Mouse (Mus musculus): ENCODE results near the gene Wdr3. TPM values are rescaled to one million over a fixed set of nuclear protein-coding genes. Genes with fewer than 3 reads are reported as not detected.
A peak's percentile ranks its signal among the peaks of the same experiment; 100 is the strongest.

The Wdr3 gene
- polyA plus RNA-seq (2014; fragmentation: Nextera tagmentation; extraction: Ambion mirVana), result 37.2 and 43.5 TPM in 2 replicates

- Histone ChIP-seq H3K4me1 (ENCODE audit: control insufficient read depth, insufficient read depth, low read length) (peaks cover 6% of the 10 kb centered on the region), H3K36me3 (ENCODE audit: control insufficient read depth, insufficient read depth, low read length) (peaks cover 29% of the 10 kb centered on the region), H3K27me3 (replicated peaks; ENCODE audit: control insufficient read depth, insufficient read depth, low read length) (no peaks in the 10 kb centered on the region), H3K4me2 (ENCODE audit: low read depth, low read length) (peak within 1 kb of the TSS; percentile 77), H3K9ac (ENCODE audit: low read depth, low read length) (peak within 1 kb of the TSS; percentile 80), H3K27ac (replicated peaks; ENCODE audit: low read depth, low read length) (peak within 1 kb of the TSS; percentile 72), H3K4me3 (ENCODE audit: low read depth, low read length) (peak within 1 kb of the TSS; percentile 92), H3K9me3 (ENCODE audit: control insufficient read depth, low read length) (no peaks in the 10 kb centered on the region)
- 0% methylated on average over 37 of the region's 55 CpGs for WGBS
- DNase-seq (ENCODE audit: low spot score) (peak; percentile 99), ATAC-seq (ENCODE audit: low read depth) (peak; percentile 99)
These were observed at the start of gene Wdr3, which contains the start of gene Gdap2 for GRCm38 (mm10) chr3:100162315-100163105. Wdr3 (minus strand) TSS chr3:100162407. Gdap2 (plus strand) TSS chr3:100162381.

- Histone ChIP-seq H3K9ac (ENCODE audit: low read depth, low read length) (no peak overlapping the region), H3K36me3 (ENCODE audit: control insufficient read depth, insufficient read depth, low read length) (peaks cover 33% of the 10 kb centered on the region), H3K4me1 (ENCODE audit: control insufficient read depth, insufficient read depth, low read length) (no peaks in the 10 kb centered on the region; the same call in 1 of the 2 replicates), H3K27ac (replicated peaks; ENCODE audit: low read depth, low read length) (0 out of 2 replicates have a peak overlapping the region, but pooled peaks have one; percentile 3), H3K4me3 (ENCODE audit: low read depth, low read length) (no peak overlapping the region), H3K27me3 (replicated peaks; ENCODE audit: control insufficient read depth, insufficient read depth, low read length) (no peaks in the 10 kb centered on the region), H3K9me3 (ENCODE audit: control insufficient read depth, low read length) (no peaks in the 10 kb centered on the region), H3K4me2 (ENCODE audit: low read depth, low read length) (no peak overlapping the region)
- WGBS, result 35% methylated on average over 1 of the region's 1 CpGs
- ATAC-seq (ENCODE audit: low read depth) (no peak), DNase-seq (ENCODE audit: low spot score) (peak; percentile 41)
These were observed 44.8 kb upstream of the Wdr3 start for GRCm38 (mm10) chr3:100206973-100207372.

GRCm38 (mm10) chr3:100201554-100201953, 39.3 kb upstream of the Wdr3 start:
- ATAC-seq (ENCODE audit: low read depth) (no peak), DNase-seq (ENCODE audit: low spot score) (no peak)
- Histone ChIP-seq H3K27ac (replicated peaks; ENCODE audit: low read depth, low read length) (no peak overlapping the region), H3K4me2 (ENCODE audit: low read depth, low read length) (no peak overlapping the region), H3K36me3 (ENCODE audit: control insufficient read depth, insufficient read depth, low read length) (peaks cover 69% of the 10 kb centered on the region), H3K9ac (ENCODE audit: low read depth, low read length) (no peak overlapping the region), H3K4me1 (ENCODE audit: control insufficient read depth, insufficient read depth, low read length) (no peaks in the 10 kb centered on the region), H3K9me3 (ENCODE audit: control insufficient read depth, low read length) (no peaks in the 10 kb centered on the region), H3K27me3 (replicated peaks; ENCODE audit: control insufficient read depth, insufficient read depth, low read length) (no peaks in the 10 kb centered on the region), H3K4me3 (ENCODE audit: low read depth, low read length) (no peak overlapping the region)
- 90% methylated on average over 7 of the region's 7 CpGs for WGBS

- 41% methylated on average over 5 of the region's 5 CpGs for WGBS
- Histone ChIP-seq H3K4me2 (ENCODE audit: low read depth, low read length) (no peak overlapping the region), H3K9ac (ENCODE audit: low read depth, low read length) (no peak overlapping the region), H3K9me3 (ENCODE audit: control insufficient read depth, low read length) (no peaks in the 10 kb centered on the region), H3K36me3 (ENCODE audit: control insufficient read depth, insufficient read depth, low read length) (peaks cover 60% of the 10 kb centered on the region), H3K27ac (replicated peaks; ENCODE audit: low read depth, low read length) (no peak overlapping the region), H3K4me3 (ENCODE audit: low read depth, low read length) (no peak overlapping the region), H3K4me1 (ENCODE audit: control insufficient read depth, insufficient read depth, low read length) (no peaks in the 10 kb centered on the region), H3K27me3 (replicated peaks; ENCODE audit: control insufficient read depth, insufficient read depth, low read length) (no peaks in the 10 kb centered on the region)
- DNase-seq (ENCODE audit: low spot score) (no peak), ATAC-seq (ENCODE audit: low read depth) (no peak)
These were observed 32.0 kb upstream of the Wdr3 start for GRCm38 (mm10) chr3:100194210-100194609.

- no peak for DNase-seq (ENCODE audit: low spot score)
These were observed 27.7 kb upstream of the Wdr3 start for GRCm38 (mm10) chr3:100189861-100190260.

GRCm38 (mm10) chr3:100189444-100189843, 27.2 kb upstream of the Wdr3 start:
- no peaks in the 10 kb centered on the region for H3K4me1 ChIP-seq (ENCODE audit: control insufficient read depth, insufficient read depth, low read length)
- H3K27me3 ChIP-seq (replicated peaks; ENCODE audit: control insufficient read depth, insufficient read depth, low read length), result no peaks in the 10 kb centered on the region
- no peak overlapping the region for H3K4me2 ChIP-seq (ENCODE audit: low read depth, low read length)
- no peak overlapping the region for H3K27ac ChIP-seq (replicated peaks; ENCODE audit: low read depth, low read length)
- no peak overlapping the region for H3K4me3 ChIP-seq (ENCODE audit: low read depth, low read length)
- no peaks in the 10 kb centered on the region for H3K9me3 ChIP-seq (ENCODE audit: control insufficient read depth, low read length)
- H3K9ac ChIP-seq (ENCODE audit: low read depth, low read length), result no peak overlapping the region
- ATAC-seq (ENCODE audit: low read depth) (0 out of 2 replicates have a peak, but pooled peaks have one; percentile 37), DNase-seq (ENCODE audit: low spot score) (peak; percentile 87)
- 41% methylated on average over 1 of the region's 1 CpGs for WGBS
- peaks cover 47% of the 10 kb centered on the region for H3K36me3 ChIP-seq (ENCODE audit: control insufficient read depth, insufficient read depth, low read length)

More at GRCm38 (mm10) chr3:100189861-100190260, 27.7 kb upstream of the Wdr3 start:
- no peak overlapping the region for H3K9ac ChIP-seq (ENCODE audit: low read depth, low read length)
- H3K4me3 ChIP-seq (ENCODE audit: low read depth, low read length), result no peak overlapping the region
- no peak for ATAC-seq (ENCODE audit: low read depth)
- H3K4me1 ChIP-seq (ENCODE audit: control insufficient read depth, insufficient read depth, low read length), result no peaks in the 10 kb centered on the region
- H3K27ac ChIP-seq (replicated peaks; ENCODE audit: low read depth, low read length), result no peak overlapping the region
- H3K4me2 ChIP-seq (ENCODE audit: low read depth, low read length), result no peak overlapping the region
- no peaks in the 10 kb centered on the region for H3K9me3 ChIP-seq (ENCODE audit: control insufficient read depth, low read length)
- H3K36me3 ChIP-seq (ENCODE audit: control insufficient read depth, insufficient read depth, low read length), result peaks cover 48% of the 10 kb centered on the region
- 85% methylated on average over 11 of the region's 11 CpGs for WGBS
- no peaks in the 10 kb centered on the region for H3K27me3 ChIP-seq (replicated peaks; ENCODE audit: control insufficient read depth, insufficient read depth, low read length)

GRCm38 (mm10) chr3:100180471-100180870, 18.3 kb upstream of the Wdr3 start:
- Histone ChIP-seq H3K9ac (ENCODE audit: low read depth, low read length) (no peak overlapping the region), H3K4me2 (ENCODE audit: low read depth, low read length) (no peak overlapping the region), H3K27me3 (replicated peaks; ENCODE audit: control insufficient read depth, insufficient read depth, low read length) (no peaks in the 10 kb centered on the region), H3K9me3 (ENCODE audit: control insufficient read depth, low read length) (no peaks in the 10 kb centered on the region), H3K36me3 (ENCODE audit: control insufficient read depth, insufficient read depth, low read length) (peaks cover 68% of the 10 kb centered on the region), H3K27ac (replicated peaks; ENCODE audit: low read depth, low read length) (no peak overlapping the region), H3K4me1 (ENCODE audit: control insufficient read depth, insufficient read depth, low read length) (no peaks in the 10 kb centered on the region), H3K4me3 (ENCODE audit: low read depth, low read length) (no peak overlapping the region)
- WGBS, result 67% methylated on average over 3 of the region's 3 CpGs
- ATAC-seq (ENCODE audit: low read depth) (no peak), DNase-seq (ENCODE audit: low spot score) (no peak)

- no peak overlapping the region for H3K9ac ChIP-seq (ENCODE audit: low read depth, low read length)
- ATAC-seq (ENCODE audit: low read depth) (no peak), DNase-seq (ENCODE audit: low spot score) (no peak)
- H3K4me3 ChIP-seq (ENCODE audit: low read depth, low read length), result no peak overlapping the region
- no peak overlapping the region for H3K4me2 ChIP-seq (ENCODE audit: low read depth, low read length)
- H3K9me3 ChIP-seq (ENCODE audit: control insufficient read depth, low read length), result no peaks in the 10 kb centered on the region
- peaks cover 85% of the 10 kb centered on the region for H3K36me3 ChIP-seq (ENCODE audit: control insufficient read depth, insufficient read depth, low read length)
- 89% methylated on average over 2 of the region's 2 CpGs for WGBS
- no peak overlapping the region for H3K27ac ChIP-seq (replicated peaks; ENCODE audit: low read depth, low read length)
- H3K4me1 ChIP-seq (ENCODE audit: control insufficient read depth, insufficient read depth, low read length), result no peaks in the 10 kb centered on the region
- H3K27me3 ChIP-seq (replicated peaks; ENCODE audit: control insufficient read depth, insufficient read depth, low read length), result no peaks in the 10 kb centered on the region
These were observed 13.8 kb upstream of the Wdr3 start for GRCm38 (mm10) chr3:100176031-100176430.

GRCm38 (mm10) chr3:100164991-100165390, 2.8 kb upstream of the Wdr3 start:
- ATAC-seq (ENCODE audit: low read depth), result no peak
- Histone ChIP-seq H3K4me2 (ENCODE audit: low read depth, low read length) (no peak overlapping the region), H3K4me1 (ENCODE audit: control insufficient read depth, insufficient read depth, low read length) (peaks cover 6% of the 10 kb centered on the region), H3K9ac (ENCODE audit: low read depth, low read length) (no peak overlapping the region), H3K4me3 (ENCODE audit: low read depth, low read length) (no peak overlapping the region), H3K27me3 (replicated peaks; ENCODE audit: control insufficient read depth, insufficient read depth, low read length) (no peaks in the 10 kb centered on the region), H3K27ac (replicated peaks; ENCODE audit: low read depth, low read length) (no peak overlapping the region), H3K36me3 (ENCODE audit: control insufficient read depth, insufficient read depth, low read length) (peaks cover 16% of the 10 kb centered on the region; the same call in 1 of the 2 replicates), H3K9me3 (ENCODE audit: control insufficient read depth, low read length) (no peaks in the 10 kb centered on the region)
- DNase-seq (ENCODE audit: low spot score), result no peak

Measured in embryonic facial prominence, embryonic 14.5 days (tissue).